Mouse (Mus musculus): ENCODE measurements around the gene I0C0044D17Rik.

DNA sequence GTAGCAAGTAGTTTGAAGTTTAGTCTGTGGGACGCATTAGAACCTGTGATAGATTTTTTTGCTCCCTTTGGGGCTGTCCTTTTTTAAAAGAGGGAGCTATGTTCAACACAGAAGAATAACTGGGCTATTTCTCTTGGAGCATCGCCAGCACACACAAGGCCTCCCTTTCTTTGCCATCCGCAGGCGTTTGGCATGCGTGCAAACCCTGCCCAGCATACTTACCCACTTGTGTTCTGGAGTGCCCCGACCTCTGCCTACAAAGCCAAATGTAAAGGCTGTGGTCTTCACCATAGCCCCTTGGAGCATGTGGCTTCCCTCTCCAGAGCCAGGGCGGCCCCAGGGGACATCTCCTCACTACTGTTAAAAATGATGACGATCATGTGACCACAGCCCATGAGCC, 22.8 kb downstream of the I0C0044D17Rik start:
- no peak for TF ChIP-seq CTCF (IDR thresholded peaks at IDR 0.05; ENCODE audit: low read depth)
- no peak for TF ChIP-seq EP300 (IDR thresholded peaks at IDR 0.05; ENCODE audit: low read depth)

Data from liver, embryonic 14.5 days (tissue).